ENCODE assay signal across 30 mouse cellular contexts in the genomic region with DNA sequence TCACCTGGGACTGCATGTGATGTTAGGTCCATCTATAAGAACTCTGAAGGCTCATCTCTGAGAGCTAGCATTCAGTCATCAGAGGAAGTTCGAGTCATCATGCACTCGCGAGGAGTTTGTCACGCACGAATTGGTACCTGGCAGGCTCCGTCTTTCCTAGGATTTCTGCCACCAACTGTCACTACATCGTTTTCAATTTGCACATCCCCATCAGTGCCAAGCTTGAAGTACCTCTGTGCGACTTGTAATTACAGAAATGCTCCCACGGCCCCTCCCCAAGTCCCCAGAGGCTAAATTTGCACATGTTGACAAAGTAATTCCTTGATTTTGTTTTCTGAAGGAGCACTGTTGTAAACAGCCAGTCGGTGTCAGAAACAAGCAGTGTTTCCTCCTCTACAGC.
DNase-seq lines count a peak whose midpoint lies in the region; ATAC-seq and TF ChIP-seq lines count a peak whose summit lies in the region.
"Had no signal": no experiment of that assay in that cellular context is flagged by ENCODE, and none has a peak within 500 bp of the region (broad histone marks: within the 10 kb centered on the region; RNA-seq: fewer than 3 reads in every experiment).

No protein-coding gene starts in this region.

- ATAC-seq in forebrain, postnatal 0 days, result no peak
- ATAC-seq in forebrain, embryonic 11.5 days (replicated peaks; ENCODE audit: low FRiP score), result no peak
- ATAC-seq in midbrain, postnatal 0 days (ENCODE audit: low FRiP score), result no peak
- no peak for ATAC-seq in midbrain, embryonic 16.5 days
- no peak for ATAC-seq in CD4-positive, CD25-positive, alpha-beta regulatory T cell, adult 4 months
- ATAC-seq: forebrain, embryonic 13.5 days; inflammation-experienced regulatory T-cells, adult 6 months; Patski had no signal

- H3K27me3 ChIP-seq in forebrain, postnatal 0 days (ENCODE audit: insufficient read depth, low read length), result no peaks in the 10 kb centered on the region
- H3K27me3 ChIP-seq in forebrain, embryonic 11.5 days (ENCODE audit: control insufficient read depth, insufficient read depth, low read length), result no peaks in the 10 kb centered on the region
- H3K27me3 ChIP-seq in midbrain, postnatal 0 days (ENCODE audit: insufficient read depth, low read length), result no peaks in the 10 kb centered on the region
- no peaks in the 10 kb centered on the region for H3K27me3 ChIP-seq in midbrain, embryonic 16.5 days (ENCODE audit: control insufficient read depth, insufficient read depth, low read depth, low read length)
- H3K27me3 ChIP-seq: embryonic facial prominence, embryonic 15.5 days; forebrain, embryonic 13.5 days; heart, embryonic 12.5 days; kidney, embryonic 15.5 days; limb, embryonic 13.5 days; lung, embryonic 15.5 days; neural tube, embryonic 13.5 days; Patski; stomach, embryonic 15.5 days had no signal

- no peak overlapping the region for H3K9ac ChIP-seq in forebrain, postnatal 0 days
- no peak overlapping the region for H3K9ac ChIP-seq in forebrain, embryonic 11.5 days (ENCODE audit: low read length)
- no peak overlapping the region for H3K9ac ChIP-seq in midbrain, postnatal 0 days (replicated peaks; ENCODE audit: low read length, poor library complexity, severe bottlenecking)
- H3K9ac ChIP-seq in midbrain, embryonic 16.5 days (ENCODE audit: low read depth, low read length), result no peak overlapping the region
- H3K9ac ChIP-seq: embryonic facial prominence, embryonic 15.5 days; forebrain, embryonic 13.5 days; heart, embryonic 12.5 days; hindbrain, embryonic 14.5 days; kidney, embryonic 15.5 days; limb, embryonic 13.5 days; lung, embryonic 15.5 days; neural tube, embryonic 13.5 days; stomach, embryonic 15.5 days had no signal

- no peak for TF ChIP-seq CTCF in forebrain, postnatal 0 days (IDR thresholded peaks at IDR 0.05; ENCODE audit: low read depth)
- no peak for TF ChIP-seq CTCF in midbrain, postnatal 0 days (IDR thresholded peaks at IDR 0.05)

- H3K4me1 ChIP-seq in forebrain, postnatal 0 days (ENCODE audit: insufficient read depth), result no peaks in the 10 kb centered on the region
- peaks cover 1% of the 10 kb centered on the region; the same call in 1 of the 2 replicates for H3K4me1 ChIP-seq in forebrain, embryonic 11.5 days (replicated peaks; ENCODE audit: control insufficient read depth, insufficient read depth, low read length)
- H3K4me1 ChIP-seq in midbrain, postnatal 0 days (ENCODE audit: insufficient read depth, low read length), result no peaks in the 10 kb centered on the region
- H3K4me1 ChIP-seq in midbrain, embryonic 16.5 days (ENCODE audit: control insufficient read depth, insufficient read depth, low read length), result peaks cover 2% of the 10 kb centered on the region; the same call in 1 of the 2 replicates
- H3K4me1 ChIP-seq: limb, embryonic 13.5 days; lung, embryonic 15.5 days; stomach, embryonic 15.5 days had no signal

- H3K27ac ChIP-seq in forebrain, postnatal 0 days (ENCODE audit: low read depth, low read length), result no peak overlapping the region
- H3K27ac ChIP-seq in forebrain, embryonic 11.5 days (ENCODE audit: low read depth, low read length), result no peak overlapping the region
- no peak overlapping the region for H3K27ac ChIP-seq in midbrain, postnatal 0 days (ENCODE audit: low read depth, low read length)
- H3K27ac ChIP-seq in midbrain, embryonic 16.5 days (ENCODE audit: low read length), result no peak overlapping the region
- H3K27ac ChIP-seq: embryonic facial prominence, embryonic 10.5 days; embryonic facial prominence, embryonic 15.5 days; forebrain, embryonic 13.5 days; gastrocnemius, adult 2 months; hindbrain, embryonic 14.5 days; kidney, embryonic 15.5 days; limb, embryonic 13.5 days; lung, embryonic 15.5 days; neural tube, embryonic 13.5 days; stomach, embryonic 15.5 days had no signal

- no peak overlapping the region for H3K4me3 ChIP-seq in forebrain, postnatal 0 days (ENCODE audit: low read depth, low read length)
- H3K4me3 ChIP-seq in forebrain, embryonic 11.5 days (ENCODE audit: low read depth, low read length), result no peak overlapping the region
- H3K4me3 ChIP-seq in midbrain, postnatal 0 days (ENCODE audit: low read depth, low read length), result no peak overlapping the region
- no peak overlapping the region for H3K4me3 ChIP-seq in midbrain, embryonic 16.5 days (ENCODE audit: low read depth, low read length)
- H3K4me3 ChIP-seq: embryonic facial prominence, embryonic 10.5 days; embryonic facial prominence, embryonic 15.5 days; forebrain, embryonic 13.5 days; gastrocnemius, adult 2 months; heart, embryonic 12.5 days; kidney, embryonic 15.5 days; limb, embryonic 13.5 days; lung, embryonic 15.5 days; neural tube, embryonic 13.5 days; stomach, embryonic 15.5 days had no signal

- DNase-seq in cerebellum, adult 18-20 months, result peak; percentile 12 to 19
- no peak for DNase-seq in cerebellum, adult 11-12 months
- peak; percentile 37 for DNase-seq in forebrain, postnatal 0 days
- DNase-seq in forebrain, embryonic 11.5 days (ENCODE audit: low spot score), result no peak
- peak; percentile 70 for DNase-seq in midbrain, postnatal 0 days (ENCODE audit: low spot score)
- DNase-seq in cerebellum, postnatal 36 days, result peak; percentile 54 to 57
- DNase-seq: adrenal gland, postnatal 14 days; gastrocnemius, adult 2 months; gastrocnemius, postnatal 36 days; heart, adult 18-20 months; heart, postnatal 4 days; kidney, adult 11 months; kidney, postnatal 25 days; lung, postnatal 36 days had no signal

- H3K36me3 ChIP-seq in forebrain, postnatal 0 days (ENCODE audit: insufficient read depth), result no peaks in the 10 kb centered on the region
- H3K36me3 ChIP-seq in forebrain, embryonic 11.5 days (ENCODE audit: control insufficient read depth, insufficient read depth, low read length), result no peaks in the 10 kb centered on the region
- H3K36me3 ChIP-seq in midbrain, postnatal 0 days (ENCODE audit: insufficient read depth, low read length), result no peaks in the 10 kb centered on the region
- no peaks in the 10 kb centered on the region for H3K36me3 ChIP-seq in midbrain, embryonic 16.5 days (ENCODE audit: control insufficient read depth, insufficient read depth, low read length)
- H3K36me3 ChIP-seq: embryonic facial prominence, embryonic 10.5 days; embryonic facial prominence, embryonic 15.5 days; G1E; heart, embryonic 12.5 days; kidney, embryonic 15.5 days; limb, embryonic 13.5 days; lung, embryonic 15.5 days; neural tube, embryonic 13.5 days; stomach, embryonic 15.5 days had no signal

- no peak overlapping the region for H3K4me2 ChIP-seq in forebrain, postnatal 0 days (ENCODE audit: low read depth)
- H3K4me2 ChIP-seq in forebrain, embryonic 11.5 days (ENCODE audit: low read depth, low read length, severe bottlenecking), result no peak overlapping the region
- H3K4me2 ChIP-seq in midbrain, postnatal 0 days (ENCODE audit: low read depth, low read length, poor library complexity, severe bottlenecking), result no peak overlapping the region
- H3K4me2 ChIP-seq in midbrain, embryonic 16.5 days (ENCODE audit: low read length), result no peak overlapping the region
- H3K4me2 ChIP-seq: embryonic facial prominence, embryonic 15.5 days; forebrain, embryonic 13.5 days; heart, embryonic 12.5 days; hindbrain, embryonic 14.5 days; kidney, embryonic 15.5 days; limb, embryonic 13.5 days; liver, embryonic 11.5 days; lung, embryonic 15.5 days; neural tube, embryonic 13.5 days; stomach, embryonic 15.5 days had no signal

- no peaks in the 10 kb centered on the region for H3K9me3 ChIP-seq in forebrain, postnatal 0 days (ENCODE audit: low read length)
- H3K9me3 ChIP-seq in forebrain, embryonic 11.5 days (ENCODE audit: control insufficient read depth, low read length), result no peaks in the 10 kb centered on the region
- H3K9me3 ChIP-seq in midbrain, postnatal 0 days (ENCODE audit: low read length), result no peaks in the 10 kb centered on the region
- H3K9me3 ChIP-seq in midbrain, embryonic 16.5 days (replicated peaks; ENCODE audit: control insufficient read depth, low read length, poor library complexity, severe bottlenecking), result no peaks in the 10 kb centered on the region
- H3K9me3 ChIP-seq: embryonic facial prominence, embryonic 10.5 days; embryonic facial prominence, embryonic 15.5 days; forebrain, embryonic 13.5 days; heart, embryonic 12.5 days; kidney, embryonic 15.5 days; limb, embryonic 13.5 days; lung, embryonic 15.5 days; neural tube, embryonic 13.5 days; stomach, embryonic 15.5 days had no signal

- 37% methylated on average over 10 of the region's 10 CpGs for WGBS in forebrain, postnatal 0 days
- WGBS in forebrain, embryonic 11.5 days, result 91% methylated on average over 10 of the region's 10 CpGs
- 64% methylated on average over 10 of the region's 10 CpGs for WGBS in midbrain, postnatal 0 days
- WGBS in midbrain, embryonic 16.5 days, result 72% methylated on average over 10 of the region's 10 CpGs

Comparison
In these comparisons a context has a peak if more than half of its experiments do, and no peak if none do; other contexts are left out.
1. DNase-seq: peak in cerebellum, adult 18-20 months (2 of 2), forebrain, postnatal 0 days (single experiment), midbrain, postnatal 0 days (single experiment) and cerebellum, postnatal 36 days (2 of 2); none in cerebellum, adult 11-12 months (single experiment) and forebrain, embryonic 11.5 days (single experiment).